Mouse (Mus musculus) liver, embryonic 13.5 days (tissue): ENCODE data around the gene Igfbp5. TPM values are rescaled to one million over a fixed set of nuclear protein-coding genes. Genes with fewer than 3 reads are reported as not detected.

Experiments
- ATAC-seq: fragments of 200-750 bp; cut with Nextera tagmentation; 2 replicates; pipeline ENCODE4 v1.8.0; 2017; ENCODE audit warnings: low read depth, mild to moderate bottlenecking, moderate number of reproducible peaks, moderate library complexity
- DNase-seq: peaks from one replicate; pipeline ENCODE4 v3.0.0; 2022
- H3K27ac ChIP-seq: fragments of 300-500 bp; sonication (generic); 2 replicates; pipeline ENCODE4 v1.5.1; 2015; ENCODE audit warnings: moderate library complexity, mild to moderate bottlenecking, inconsistent platforms
- H3K27me3 ChIP-seq: fragments of 300-500 bp; sonication (generic); 2 replicates; pipeline ENCODE4 v1.6.1; 2015; ENCODE audit warnings: mild to moderate bottlenecking, inconsistent platforms
- H3K36me3 ChIP-seq: fragments of 300-500 bp; sonication (generic); 2 replicates; pipeline ENCODE4 v1.6.1; 2015; ENCODE audit warnings: mild to moderate bottlenecking, inconsistent platforms
- H3K4me1 ChIP-seq: fragments of 300-500 bp; sonication (generic); replicated peaks from 2 replicates; pipeline ENCODE4 v1.6.1; 2015; ENCODE audit warnings: inconsistent platforms
- H3K4me2 ChIP-seq: fragments of 300-500 bp; sonication (generic); 2 replicates; pipeline ENCODE4 v1.6.1; 2015; ENCODE audit warnings: inconsistent platforms, mild to moderate bottlenecking, moderate library complexity
- H3K4me3 ChIP-seq: fragments of 300-500 bp; sonication (generic); replicated peaks from 2 replicates; pipeline ENCODE4 v1.5.1; 2015; ENCODE audit warnings: mild to moderate bottlenecking, inconsistent platforms
- H3K9ac ChIP-seq: fragments of 300-500 bp; sonication (generic); 2 replicates; pipeline ENCODE4 v1.6.1; 2015; ENCODE audit warnings: mild to moderate bottlenecking, inconsistent platforms
- H3K9me3 ChIP-seq: fragments of 300-500 bp; sonication (generic); replicated peaks from 2 replicates; pipeline ENCODE4 v1.6.1; 2016; ENCODE audit warnings: inconsistent platforms
- WGBS: fragments of 180-500 bp; shearing (Covaris S2); methylation state at CpG from one replicate; pipeline ENCODE4 v1.1.7; 2015; ENCODE audit not compliant: insufficient replicate concordance; 5-methylcytosine and 5-hydroxymethylcytosine counted together
- polyA plus RNA-seq: library from polyadenylated mRNA; unstranded; fragments of >200 nt; fragmentation: Nextera tagmentation; extraction: Ambion mirVana; gene quantifications from 2 replicates; pipeline ENCODE4 v1.2.1, GENCODE M21; 2015

Gene Igfbp5
- 3.7 and 4.7 TPM in 2 replicates for polyA plus RNA-seq

DNA sequence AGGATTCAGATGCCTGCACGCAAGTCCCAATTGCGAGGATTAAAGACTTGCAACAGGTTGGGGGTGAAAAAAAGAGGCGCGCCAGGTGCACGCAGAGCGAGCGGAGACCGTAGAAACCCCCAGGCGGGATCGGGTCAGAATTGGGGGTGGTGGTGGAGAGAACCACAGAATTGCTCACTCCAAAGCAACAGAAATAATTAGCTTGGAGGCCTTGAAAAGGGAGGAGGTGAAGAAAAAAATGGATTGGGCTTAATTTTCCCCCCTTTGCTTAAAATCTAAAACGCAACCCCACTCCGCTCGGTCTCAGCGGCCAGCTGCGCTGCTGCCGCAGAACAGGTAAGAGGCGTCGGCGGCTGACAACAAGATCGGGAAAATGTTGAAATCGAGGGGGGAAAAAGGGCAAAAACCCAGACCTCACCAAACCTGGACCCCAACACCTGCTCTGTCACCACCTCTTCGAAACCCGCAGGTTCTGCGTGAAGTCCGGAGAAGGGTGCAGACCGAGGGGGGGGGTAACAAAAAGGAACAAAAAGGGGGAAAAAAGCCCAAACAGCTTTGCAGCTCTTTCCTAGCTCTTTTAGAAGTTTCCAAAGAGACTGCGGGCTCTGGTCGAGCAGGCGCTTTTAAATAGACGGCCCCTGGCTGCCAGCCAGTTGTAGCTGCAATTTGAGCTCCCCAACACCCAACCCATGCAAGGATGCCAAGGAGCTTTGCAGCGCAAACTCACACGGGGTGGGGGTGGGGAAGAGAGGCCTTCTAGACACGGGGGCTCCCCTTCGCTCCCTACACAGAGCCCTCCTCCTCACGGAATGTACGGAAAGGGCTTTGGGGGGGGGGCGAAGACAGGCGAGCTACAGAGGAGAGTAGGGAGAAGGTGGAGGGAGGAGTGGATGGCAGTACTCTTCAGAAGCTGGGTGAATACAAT, at the start of gene Igfbp5:
Gene Igfbp5, minus strand, starts transcription at position 598 of the 925 bp plus-strand sequence.
- H3K4me2 ChIP-seq: peak within 1 kb of the TSS; percentile 41
- ATAC-seq (no peak), DNase-seq (no peak)
- WGBS: 3% methylated on average over 38 of the region's 38 CpGs
- H3K4me1 ChIP-seq: peaks cover 41% of the 10 kb centered on the region
- H3K9ac ChIP-seq: peak within 1 kb of the TSS; percentile 37; the same call in 1 of the 2 replicates
- peaks cover 85% of the 10 kb centered on the region for H3K27me3 ChIP-seq
- H3K4me3 ChIP-seq: peak within 1 kb of the TSS; percentile 39
- H3K9me3 ChIP-seq: no peaks in the 10 kb centered on the region
- H3K36me3 ChIP-seq: no peaks in the 10 kb centered on the region
- no peak within 1 kb of the TSS for H3K27ac ChIP-seq

DNA sequence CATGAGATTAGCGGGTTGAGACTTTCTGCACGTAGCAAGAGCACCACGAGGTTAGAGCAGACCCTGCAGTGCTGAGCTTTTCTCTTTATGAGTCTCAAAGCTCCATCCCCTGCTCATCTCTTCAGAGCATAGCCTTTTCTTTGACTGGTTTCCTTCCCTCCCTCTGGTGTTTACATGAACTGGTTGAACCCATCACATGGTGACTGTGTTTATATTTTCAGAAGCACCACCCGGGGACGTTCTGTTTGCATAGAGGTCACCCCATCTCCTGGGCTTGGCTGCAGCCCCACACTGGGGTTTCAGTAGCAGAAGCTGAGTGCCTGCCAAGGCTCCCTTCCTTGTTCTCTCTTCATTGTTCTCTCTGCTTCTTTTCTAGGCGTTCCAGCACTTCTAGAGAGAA, 40.1 kb upstream of the Igfbp5 start:
- Histone ChIP-seq H3K27ac (no peak overlapping the region), H3K4me3 (no peak overlapping the region), H3K4me2 (no peak overlapping the region), H3K36me3 (no peaks in the 10 kb centered on the region), H3K27me3 (no peaks in the 10 kb centered on the region), H3K9me3 (no peaks in the 10 kb centered on the region), H3K4me1 (0 out of 2 replicates have a peak, but pooled peaks cover 2% of the 10 kb centered on the region), H3K9ac (no peak overlapping the region)
- ATAC-seq (no peak), DNase-seq (no peak)
- WGBS: 53% methylated on average over 6 of the region's 6 CpGs

DNA sequence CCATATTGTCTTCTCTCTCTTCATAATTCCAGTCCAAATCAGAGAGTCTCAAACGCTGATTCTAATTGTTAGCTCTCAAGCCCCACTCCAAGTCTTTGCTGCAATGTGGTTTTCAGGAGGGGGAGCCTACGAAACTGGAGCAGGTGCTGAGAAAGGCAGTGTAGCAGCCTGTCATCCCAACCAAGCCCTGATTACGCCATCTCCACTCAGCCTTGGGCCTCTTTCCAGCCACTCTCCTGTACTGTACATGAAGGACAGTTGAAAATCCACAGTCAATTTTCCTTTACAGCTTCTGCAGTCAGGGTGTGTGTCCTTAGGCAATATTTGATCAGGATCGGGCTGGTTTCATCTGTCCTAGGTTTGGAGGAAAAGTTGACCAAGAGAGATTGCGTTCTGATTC, 38.4 kb upstream of the Igfbp5 start:
- Histone ChIP-seq H3K27ac (no peak overlapping the region), H3K4me3 (no peak overlapping the region), H3K36me3 (no peaks in the 10 kb centered on the region), H3K4me1 (0 out of 2 replicates have a peak, but pooled peaks cover 2% of the 10 kb centered on the region), H3K9me3 (no peaks in the 10 kb centered on the region), H3K27me3 (no peaks in the 10 kb centered on the region), H3K4me2 (no peak overlapping the region), H3K9ac (no peak overlapping the region)
- DNase-seq (no peak), ATAC-seq (no peak)
- WGBS: 62% methylated on average over 5 of the region's 5 CpGs

DNA sequence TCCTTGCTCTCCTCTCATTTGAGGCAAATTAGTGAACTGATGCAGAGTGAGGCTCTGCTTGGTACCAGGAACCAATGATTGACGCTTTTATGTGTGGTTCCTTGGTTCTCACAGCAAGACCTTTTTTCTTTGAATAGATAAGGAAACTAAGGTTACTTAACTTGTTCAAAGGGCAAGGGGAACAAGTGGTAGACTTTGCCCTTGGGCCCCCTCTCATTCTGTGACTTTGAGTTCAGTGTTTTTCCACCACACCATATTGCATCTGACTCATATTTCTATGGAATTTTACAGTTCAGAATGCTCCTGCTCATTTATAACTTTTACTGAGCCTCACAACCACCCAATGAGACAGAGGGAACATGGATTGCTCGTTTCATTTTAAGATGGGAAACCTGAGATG, 21.1 kb upstream of the Igfbp5 start:
- ATAC-seq (no peak), DNase-seq (no peak)
- H3K36me3 ChIP-seq: no peaks in the 10 kb centered on the region
- H3K4me3 ChIP-seq: no peak overlapping the region
- H3K4me2 ChIP-seq: no peak overlapping the region
- 48% methylated on average over 2 of the region's 2 CpGs for WGBS
- no peak overlapping the region for H3K9ac ChIP-seq
- H3K27ac ChIP-seq: no peak overlapping the region
- H3K4me1 ChIP-seq: no peaks in the 10 kb centered on the region
- H3K27me3 ChIP-seq: no peaks in the 10 kb centered on the region
- no peaks in the 10 kb centered on the region for H3K9me3 ChIP-seq

DNA sequence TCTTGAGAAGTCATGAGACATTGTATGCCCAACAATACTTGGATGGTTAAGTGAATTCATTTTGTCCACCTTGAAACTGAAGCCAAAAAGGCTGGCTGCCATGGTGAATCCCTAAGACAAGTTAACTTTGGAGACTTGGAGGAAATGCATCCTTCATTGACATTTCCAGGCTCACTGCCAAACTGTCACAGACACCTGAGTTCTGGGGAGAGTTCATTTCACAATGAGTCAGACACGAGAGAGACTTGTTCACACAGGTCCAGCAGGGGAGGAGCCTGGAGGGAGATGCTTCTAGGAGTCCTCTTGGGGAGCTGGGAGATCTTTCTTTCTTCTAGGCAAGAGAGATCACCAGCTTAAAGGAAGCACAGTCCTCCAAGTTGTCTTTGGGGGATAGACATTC, 13.2 kb upstream of the Igfbp5 start:
- no peaks in the 10 kb centered on the region for H3K27me3 ChIP-seq

DNA sequence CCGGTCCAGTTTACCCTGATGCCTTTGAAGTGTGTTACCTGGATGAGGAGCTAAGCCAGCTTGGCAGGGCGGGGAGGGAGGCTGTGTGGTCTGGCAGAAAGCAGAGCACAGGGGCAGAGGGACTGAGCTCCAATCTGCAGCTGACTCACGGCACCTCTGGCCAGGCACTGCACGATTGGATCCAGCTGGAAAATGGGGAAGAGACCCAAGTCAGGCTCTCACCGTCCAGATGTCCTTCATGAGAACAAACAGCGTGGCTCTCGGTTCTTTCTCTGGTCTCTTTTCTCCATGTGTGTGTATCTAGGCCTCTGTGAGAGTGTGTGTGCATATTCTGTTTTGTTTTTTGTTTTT, 11.1 kb upstream of the Igfbp5 start:
- no peaks in the 10 kb centered on the region for H3K4me1 ChIP-seq
- H3K9me3 ChIP-seq: no peaks in the 10 kb centered on the region
- no peaks in the 10 kb centered on the region for H3K36me3 ChIP-seq
- DNase-seq (no peak), ATAC-seq (no peak)
- no peaks in the 10 kb centered on the region for H3K27me3 ChIP-seq
- H3K9ac ChIP-seq: no peak overlapping the region
- WGBS: 67% methylated on average over 7 of the region's 7 CpGs
- H3K4me3 ChIP-seq: no peak overlapping the region
- no peak overlapping the region for H3K27ac ChIP-seq
- no peak overlapping the region for H3K4me2 ChIP-seq

More for the DNA sequence above, 13.2 kb upstream of the Igfbp5 start:
- 38% methylated on average over 1 of the region's 1 CpGs for WGBS
- no peak for ATAC-seq
- no peak overlapping the region for H3K4me2 ChIP-seq
- H3K4me1 ChIP-seq: no peaks in the 10 kb centered on the region
- no peaks in the 10 kb centered on the region for H3K36me3 ChIP-seq
- H3K9ac ChIP-seq: no peak overlapping the region
- no peaks in the 10 kb centered on the region for H3K9me3 ChIP-seq
- no peak for DNase-seq
- H3K27ac ChIP-seq: no peak overlapping the region
- no peak overlapping the region for H3K4me3 ChIP-seq

DNA sequence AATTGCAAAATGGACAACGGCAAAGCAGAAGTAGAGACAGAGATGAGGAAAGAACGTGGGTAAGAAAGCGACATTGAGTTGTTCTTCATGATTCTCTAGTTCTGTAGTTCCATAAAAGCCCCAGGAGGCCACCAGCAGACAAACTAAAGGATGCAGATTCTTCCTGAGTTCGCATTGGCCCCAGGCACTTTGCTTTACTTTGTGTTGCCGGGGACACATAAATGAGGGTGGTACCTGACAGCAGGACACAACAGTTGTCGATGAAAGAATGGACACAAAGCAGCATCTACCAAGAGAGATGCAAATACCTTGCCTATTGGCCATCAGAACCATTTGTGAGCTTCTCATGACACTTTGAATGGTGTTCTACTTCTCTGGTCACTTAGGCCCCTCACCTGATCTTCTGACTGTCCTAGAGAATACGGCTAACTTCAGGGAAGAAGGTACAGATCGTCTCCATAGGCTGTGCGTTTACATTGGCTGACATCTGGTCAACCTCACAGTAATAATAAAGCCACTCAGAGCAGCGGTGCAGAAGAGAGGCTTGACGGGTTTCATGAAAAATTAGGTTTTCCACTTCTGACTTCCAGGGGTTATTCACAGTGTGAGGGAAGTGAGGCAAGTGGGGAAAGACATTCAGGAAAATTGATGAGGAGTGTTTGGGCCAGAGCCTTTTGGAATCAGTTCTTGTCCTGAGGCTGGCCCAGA, 10.6 kb upstream of the Igfbp5 start:
- Histone ChIP-seq H3K9ac (no peak overlapping the region), H3K27ac (no peak overlapping the region), H3K36me3 (no peaks in the 10 kb centered on the region), H3K4me1 (no peaks in the 10 kb centered on the region), H3K9me3 (no peaks in the 10 kb centered on the region), H3K4me2 (no peak overlapping the region), H3K27me3 (no peaks in the 10 kb centered on the region), H3K4me3 (no peak overlapping the region)
- ATAC-seq: no peak
- WGBS: 63% methylated on average over 11 of the region's 11 CpGs
- DNase-seq: no peak

DNA sequence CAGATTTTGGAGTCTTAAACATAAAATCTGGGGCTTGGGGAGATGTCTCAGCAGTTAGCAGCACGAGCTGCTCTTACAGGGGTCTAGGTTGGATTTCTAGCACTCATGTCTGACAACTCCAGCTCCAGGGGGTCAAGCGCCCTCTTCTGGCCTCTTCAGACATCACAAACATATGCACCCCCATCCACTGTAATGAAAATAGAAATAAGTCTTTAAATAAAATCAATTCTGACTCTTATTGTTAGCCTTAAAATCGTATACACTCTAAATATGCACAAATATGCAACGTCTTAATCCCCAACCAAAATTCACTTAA, 4.6 kb upstream of the Igfbp5 start:
- H3K27me3 ChIP-seq: peaks cover 39% of the 10 kb centered on the region
- WGBS: 28% methylated on average over 4 of the region's 4 CpGs
- no peaks in the 10 kb centered on the region for H3K36me3 ChIP-seq
- no peaks in the 10 kb centered on the region for H3K9me3 ChIP-seq
- H3K9ac ChIP-seq: no peak overlapping the region
- no peak overlapping the region for H3K4me3 ChIP-seq
- DNase-seq: no peak
- no peak overlapping the region for H3K4me2 ChIP-seq
- no peak for ATAC-seq
- peaks cover 4% of the 10 kb centered on the region; the same call in 1 of the 2 replicates for H3K4me1 ChIP-seq
- H3K27ac ChIP-seq: no peak overlapping the region

DNA sequence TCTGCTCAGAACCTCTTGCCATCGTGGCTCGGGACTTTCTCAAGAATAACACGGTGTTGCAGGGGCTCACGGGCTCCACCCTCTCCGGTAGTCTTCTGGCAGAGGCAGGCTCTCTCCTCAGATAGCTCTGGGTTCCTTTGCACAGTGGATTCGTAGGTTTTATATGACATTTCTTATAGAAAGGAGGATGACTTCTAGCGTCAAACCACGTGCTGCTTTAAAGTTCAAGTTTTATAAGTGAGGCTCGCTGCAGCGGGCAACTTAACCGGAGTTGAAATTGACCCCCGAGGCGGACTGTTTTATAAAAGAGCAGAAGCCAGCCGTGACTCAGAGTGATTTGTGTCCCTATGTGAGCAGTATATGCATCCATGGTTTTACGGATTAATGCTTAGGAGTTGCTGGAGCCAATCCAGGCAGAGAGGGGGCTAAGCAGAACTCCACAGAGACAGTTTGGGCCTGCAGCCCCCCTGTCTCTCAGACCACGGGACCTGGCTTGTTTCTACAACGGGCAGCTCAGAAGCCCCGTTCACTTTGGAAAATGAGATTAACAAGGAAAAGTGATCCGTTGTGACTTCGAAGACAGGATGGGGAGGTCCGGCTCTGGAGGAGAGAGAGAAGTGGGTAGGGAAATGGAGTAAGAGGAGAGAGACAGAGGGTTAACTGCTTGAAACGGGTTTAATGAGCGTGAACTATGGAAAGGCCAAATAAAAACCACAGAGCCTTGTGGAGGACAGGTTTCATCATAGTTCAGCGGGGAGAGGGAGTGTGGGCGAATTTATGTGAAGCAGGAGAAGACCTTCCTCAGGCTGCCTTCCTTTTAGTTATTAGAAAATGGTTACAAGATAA, 4.0 kb upstream of the Igfbp5 start:
- no peak for DNase-seq
- Histone ChIP-seq H3K27me3 (peaks cover 45% of the 10 kb centered on the region), H3K4me1 (peaks cover 10% of the 10 kb centered on the region), H3K4me2 (no peak overlapping the region), H3K9me3 (no peaks in the 10 kb centered on the region), H3K27ac (no peak overlapping the region), H3K9ac (no peak overlapping the region), H3K36me3 (no peaks in the 10 kb centered on the region), H3K4me3 (no peak overlapping the region)
- no peak for ATAC-seq
- WGBS: 56% methylated on average over 25 of the region's 25 CpGs

DNA sequence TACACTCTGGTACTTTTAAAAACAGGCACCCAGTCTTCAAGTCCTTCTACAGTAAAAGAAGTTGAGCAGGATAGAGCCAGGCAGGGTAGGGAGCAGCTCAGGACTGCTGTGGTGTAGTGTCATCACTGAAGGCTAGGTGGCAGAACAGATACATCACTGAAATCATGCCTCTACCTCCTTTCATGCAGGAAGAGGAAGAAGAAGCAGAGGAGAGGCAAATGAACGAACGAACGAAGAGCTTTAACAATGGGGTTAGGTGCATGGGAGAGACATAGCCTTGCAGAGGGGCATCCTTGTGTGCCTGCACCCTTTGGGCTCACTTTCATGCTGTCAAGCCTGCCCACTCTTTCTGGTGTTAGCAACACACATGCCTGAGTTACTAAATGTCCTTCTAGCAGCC, 3.2 kb upstream of the Igfbp5 start:
- no peak overlapping the region for H3K27ac ChIP-seq
- no peak overlapping the region for H3K4me2 ChIP-seq
- H3K27me3 ChIP-seq: peaks cover 53% of the 10 kb centered on the region
- ATAC-seq: no peak
- no peaks in the 10 kb centered on the region for H3K36me3 ChIP-seq
- 0% methylated on average over 3 of the region's 3 CpGs for whole genome bisulfite sequencing
- H3K4me1 ChIP-seq: peaks cover 18% of the 10 kb centered on the region
- H3K4me3 ChIP-seq: no peak overlapping the region
- H3K9ac ChIP-seq: no peak overlapping the region
- H3K9me3 ChIP-seq: no peaks in the 10 kb centered on the region
- no peak for DNase-seq

DNA sequence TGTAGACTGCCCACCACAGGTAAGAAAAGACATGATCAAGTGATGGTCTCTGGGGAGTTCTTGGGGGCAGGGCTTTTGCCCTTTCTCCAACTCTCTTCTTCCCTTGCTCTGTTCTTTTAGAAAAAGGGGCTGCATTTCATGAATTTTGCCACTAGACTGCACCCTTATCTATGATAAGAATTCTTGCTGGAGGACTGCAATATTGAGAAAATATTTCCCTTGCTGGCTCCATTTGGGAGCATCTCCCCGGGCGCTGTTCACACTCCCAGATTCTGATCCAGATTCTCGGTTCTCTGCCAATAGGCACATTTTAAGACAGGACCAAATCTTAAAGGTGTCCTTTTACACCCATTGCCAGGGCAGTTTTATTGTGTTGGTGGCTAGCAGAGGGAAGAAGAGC, 1.4 kb upstream of the Igfbp5 start:
- Histone ChIP-seq H3K27me3 (peaks cover 71% of the 10 kb centered on the region), H3K27ac (no peak overlapping the region), H3K4me3 (no peak overlapping the region), H3K9ac (no peak overlapping the region), H3K4me1 (peaks cover 29% of the 10 kb centered on the region), H3K4me2 (no peak overlapping the region), H3K36me3 (no peaks in the 10 kb centered on the region), H3K9me3 (no peaks in the 10 kb centered on the region)
- DNase-seq: no peak
- no peak for ATAC-seq
- WGBS: 41% methylated on average over 3 of the region's 3 CpGs
